Mouse (Mus musculus) CD8-positive naive resting alpha-beta T cell, adult 2 months (primary cell): ENCODE results near the gene Gm11116.
"Not testable (repeated sequence)": the region's sequence is repeated elsewhere in the genome, so short reads cannot be mapped to it uniquely, and the experiment has no call there.

Experiments
- DNase-seq, 2 experiments: peaks; one replicate each; pipeline ENCODE4 v3.0.0; 2022; ENCODE audit warnings: low read depth in 2 of 2, low spot score in 2 of 2

The Gm11116 gene

DNA sequence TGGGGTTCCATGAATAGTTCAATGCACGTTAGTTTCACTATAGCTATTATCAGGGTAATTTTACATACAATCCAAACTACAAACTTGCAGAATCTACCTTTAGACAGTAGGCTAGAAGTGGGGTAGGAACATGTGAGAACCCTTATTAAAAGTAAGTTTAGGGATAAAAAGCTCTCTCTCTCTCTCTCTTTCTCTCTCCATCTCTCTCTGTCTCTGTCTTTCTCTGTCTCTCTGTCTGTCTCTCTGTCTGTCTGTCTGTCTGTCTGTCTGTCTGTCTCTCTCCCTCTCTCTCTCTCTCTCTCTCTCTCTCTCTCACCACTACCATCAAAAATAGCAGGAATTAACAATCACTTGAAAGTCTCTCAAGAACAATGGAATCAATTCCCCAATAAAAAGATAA is at the start of gene Gm11116:
Gene Gm11116, minus strand, starts transcription at position 101 of the 400 bp plus-strand sequence.
- no peak for DNase-seq

DNA sequence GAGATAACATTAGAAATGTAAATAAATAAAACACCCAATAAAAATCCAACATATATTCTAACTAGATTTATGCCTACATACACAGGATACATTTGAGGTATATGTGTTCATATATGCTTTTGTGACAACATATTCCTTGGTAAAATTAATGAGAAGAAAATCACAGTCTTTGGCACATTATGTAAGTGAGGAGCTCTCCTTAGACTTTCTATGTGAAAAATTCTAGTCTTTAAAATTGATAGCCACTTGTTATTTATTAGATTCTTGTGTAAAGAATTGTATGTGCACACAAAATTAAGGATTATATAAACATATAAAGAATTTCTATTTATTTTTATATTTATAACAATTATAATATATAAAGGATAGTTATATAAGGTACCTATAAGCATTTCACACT is 42.7 kb upstream of the Gm11116 start, which contains the start of gene Gm11115:
Gene Gm11115, minus strand, starts transcription at position 101 of the 400 bp plus-strand sequence.
- no peak for DNase-seq

DNA sequence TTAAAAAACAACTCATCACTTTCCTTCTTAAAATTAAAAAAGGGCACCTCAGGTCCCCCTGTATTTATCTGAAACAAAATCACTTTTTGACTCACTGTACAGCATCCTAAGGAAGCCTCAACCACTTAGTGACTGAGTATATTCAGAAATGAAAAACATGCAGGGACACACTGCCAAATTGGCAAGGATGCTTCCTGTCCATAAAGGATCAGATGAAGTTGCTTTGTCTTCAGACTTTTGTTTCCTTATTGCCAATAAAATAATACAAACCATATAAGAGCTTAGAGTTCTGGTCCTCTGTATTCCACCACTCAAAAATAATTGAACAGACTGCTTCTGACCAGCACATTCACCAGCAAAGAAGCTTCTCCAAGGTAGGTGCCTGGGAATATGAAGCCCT is 25.1 kb downstream of the Gm11116 start, which contains the start of gene Smr2:
Gene Smr2, plus strand, starts transcription at position 301 of the 400 bp plus-strand sequence.
- not testable (repeated sequence) for DNase-seq
